Mouse (Mus musculus) cerebellum, adult 2 months (tissue): ENCODE results near the gene Uvrag. TPM values are rescaled to one million over a fixed set of nuclear protein-coding genes. Genes with fewer than 3 reads are reported as not detected.
A peak's percentile ranks its signal among the peaks of the same experiment; 100 is the strongest.

Experiments
- DNase-seq, 2 experiments: peaks; one replicate each; pipeline ENCODE4 v3.0.0; 2021
- H3K27ac ChIP-seq: fragments of 200-500 bp; 2 replicates; pipeline ENCODE4 v1.5.1; 2012; ENCODE audit warnings: low read length, control low read depth, inconsistent platforms; ENCODE audit not compliant: insufficient read depth
- H3K27me3 ChIP-seq: fragments of 200-500 bp; 2 replicates; pipeline ENCODE4 v1.6.1; 2012; ENCODE audit warnings: inconsistent platforms, mild to moderate bottlenecking, low read length, moderate library complexity; ENCODE audit not compliant: control insufficient read depth, insufficient read depth
- H3K4me1 ChIP-seq: fragments of 200-500 bp; 2 replicates; pipeline ENCODE4 v1.6.1; 2011; ENCODE audit warnings: low read length; ENCODE audit not compliant: control insufficient read depth, insufficient read depth
- H3K4me3 ChIP-seq: fragments of 200-500 bp; replicated peaks from 2 replicates; pipeline ENCODE3; 2011; ENCODE audit warnings: mild to moderate bottlenecking, low read depth, low read length, control low read depth; ENCODE audit not compliant: insufficient read depth
- CTCF ChIP-seq: fragments of 200-500 bp; IDR thresholded peaks from 2 replicates; pipeline ENCODE4 v1.5.1; 2011; ENCODE audit warnings: low read depth, mild to moderate bottlenecking, control low read depth, low read length, moderate library complexity, borderline replicate concordance; ENCODE audit not compliant: insufficient read depth
- POLR2A ChIP-seq: fragments of 200-500 bp; IDR thresholded peaks from 2 replicates; pipeline ENCODE4 v1.6.1; 2011; ENCODE audit warnings: low read length, control low read depth, borderline replicate concordance; ENCODE audit not compliant: insufficient read depth
- WGBS: fragments of 180-500 bp; shearing (Covaris S2); methylation state at CpG from one replicate; pipeline ENCODE4 v1.1.7; 2018; 5-methylcytosine and 5-hydroxymethylcytosine counted together
- polyA plus RNA-seq: library from polyadenylated mRNA; depleted of rRNA; stranded (reverse); fragments of >200 nt; gene quantifications from 2 replicates; pipeline ENCODE4 v1.2.3, GENCODE M21; 2012

Uvrag gene
- polyA plus RNA-seq, 1 experiment = 19.2 TPM

DNA sequence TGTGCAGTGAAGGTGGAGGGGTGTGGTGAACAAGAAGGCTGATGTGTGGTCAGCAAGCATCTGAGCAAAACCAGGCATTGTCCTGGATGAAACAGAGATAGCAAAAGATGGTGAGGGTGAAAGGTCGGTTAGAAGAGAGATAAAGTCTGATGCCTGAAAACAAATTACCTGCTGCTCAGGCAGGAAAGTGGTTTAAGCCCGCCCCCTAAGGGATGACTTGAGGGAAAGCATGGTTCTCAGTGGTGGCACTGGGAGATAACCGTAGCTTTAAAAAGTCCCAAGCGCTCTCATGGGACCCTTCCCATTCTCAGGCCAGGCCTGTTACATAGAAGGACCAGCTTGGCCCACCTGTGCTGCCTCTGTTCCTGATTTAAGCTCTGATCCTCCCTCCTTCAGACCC is 119.7 kb downstream of the Uvrag start:
- Histone ChIP-seq H3K4me1 (peaks cover 10% of the 10 kb centered on the region), H3K4me3 (no peak overlapping the region), H3K27me3 (no peaks in the 10 kb centered on the region), H3K27ac (no peak overlapping the region)
- no peak for DNase-seq
- TF ChIP-seq CTCF (peak; percentile 45; the same call in 1 of the 2 replicates), POLR2A (no peak)
- WGBS = 72% methylated on average over 4 of the region's 4 CpGs

GRCm38 (mm10) chr7:99020353-99020752 is 120.6 kb downstream of the Uvrag start:
- WGBS = 35% methylated on average over 4 of the region's 4 CpGs
- peaks cover 6% of the 10 kb centered on the region for H3K4me1 ChIP-seq
- DNase-seq = no peak

GRCm38 (mm10) chr7:99017224-99017844 is 123.6 kb downstream of the Uvrag start:
- no peak for TF ChIP-seq CTCF
- no peak for TF ChIP-seq POLR2A
- WGBS = 62% methylated on average over 2 of the region's 2 CpGs
- H3K27me3 ChIP-seq = no peaks in the 10 kb centered on the region
- H3K27ac ChIP-seq = no peak overlapping the region
- no peak for DNase-seq
- no peak overlapping the region for H3K4me3 ChIP-seq
- peaks cover 3% of the 10 kb centered on the region for H3K4me1 ChIP-seq

More at GRCm38 (mm10) chr7:99020353-99020752, 120.6 kb downstream of the Uvrag start:
- H3K27me3 ChIP-seq = no peaks in the 10 kb centered on the region
- no peak overlapping the region for H3K27ac ChIP-seq
- no peak overlapping the region for H3K4me3 ChIP-seq
- no peak for TF ChIP-seq CTCF
- TF ChIP-seq POLR2A = no peak

GRCm38 (mm10) chr7:99015914-99016313 is 125.0 kb downstream of the Uvrag start:
- H3K27me3 ChIP-seq = no peaks in the 10 kb centered on the region
- TF ChIP-seq POLR2A (no peak), CTCF (no peak)
- 88% methylated on average over 8 of the region's 8 CpGs for WGBS
- H3K4me1 ChIP-seq = peaks cover 3% of the 10 kb centered on the region
- no peak overlapping the region for H3K4me3 ChIP-seq
- DNase-seq = no peak
- H3K27ac ChIP-seq = no peak overlapping the region

DNA sequence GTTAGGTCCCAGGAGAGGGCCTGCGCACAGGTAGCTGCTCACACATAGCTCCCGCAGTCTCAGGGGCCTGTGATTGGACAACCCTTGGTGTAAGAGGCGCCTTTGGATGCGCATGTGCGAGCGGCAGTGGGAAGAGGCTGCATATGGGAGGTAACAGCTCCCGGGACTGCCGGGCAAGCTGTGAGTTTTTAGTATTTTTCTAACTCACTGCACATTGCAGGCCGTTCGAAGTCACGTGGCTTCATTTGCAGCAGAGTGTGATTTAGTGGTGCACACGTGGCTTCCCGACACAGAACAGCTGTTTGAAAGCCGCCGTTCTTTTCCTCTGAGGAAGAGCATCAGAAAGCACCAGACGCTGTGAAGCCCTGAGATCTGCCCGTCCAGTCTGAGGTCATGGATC is 125.5 kb downstream of the Uvrag start:
- WGBS = 38% methylated on average over 17 of the region's 17 CpGs
- TF ChIP-seq CTCF (no peak), POLR2A (peak; percentile 8; the same call in 1 of the 2 replicates)
- Histone ChIP-seq H3K4me3 (peak overlapping the region; percentile 42), H3K27ac (peak overlapping the region; percentile 26), H3K27me3 (no peaks in the 10 kb centered on the region), H3K4me1 (peaks cover 3% of the 10 kb centered on the region)
- peak; percentile 59 to 67 for DNase-seq

- no peak for TF ChIP-seq CTCF
- no peak for TF ChIP-seq POLR2A
- H3K27ac ChIP-seq = no peak overlapping the region
- H3K27me3 ChIP-seq = no peaks in the 10 kb centered on the region
- H3K4me1 ChIP-seq = peaks cover 3% of the 10 kb centered on the region
- no peak for DNase-seq
- H3K4me3 ChIP-seq = no peak overlapping the region
- WGBS = 89% methylated on average over 4 of the region's 4 CpGs
Observed at GRCm38 (mm10) chr7:99014620-99015019, 126.3 kb downstream of the Uvrag start.

DNA sequence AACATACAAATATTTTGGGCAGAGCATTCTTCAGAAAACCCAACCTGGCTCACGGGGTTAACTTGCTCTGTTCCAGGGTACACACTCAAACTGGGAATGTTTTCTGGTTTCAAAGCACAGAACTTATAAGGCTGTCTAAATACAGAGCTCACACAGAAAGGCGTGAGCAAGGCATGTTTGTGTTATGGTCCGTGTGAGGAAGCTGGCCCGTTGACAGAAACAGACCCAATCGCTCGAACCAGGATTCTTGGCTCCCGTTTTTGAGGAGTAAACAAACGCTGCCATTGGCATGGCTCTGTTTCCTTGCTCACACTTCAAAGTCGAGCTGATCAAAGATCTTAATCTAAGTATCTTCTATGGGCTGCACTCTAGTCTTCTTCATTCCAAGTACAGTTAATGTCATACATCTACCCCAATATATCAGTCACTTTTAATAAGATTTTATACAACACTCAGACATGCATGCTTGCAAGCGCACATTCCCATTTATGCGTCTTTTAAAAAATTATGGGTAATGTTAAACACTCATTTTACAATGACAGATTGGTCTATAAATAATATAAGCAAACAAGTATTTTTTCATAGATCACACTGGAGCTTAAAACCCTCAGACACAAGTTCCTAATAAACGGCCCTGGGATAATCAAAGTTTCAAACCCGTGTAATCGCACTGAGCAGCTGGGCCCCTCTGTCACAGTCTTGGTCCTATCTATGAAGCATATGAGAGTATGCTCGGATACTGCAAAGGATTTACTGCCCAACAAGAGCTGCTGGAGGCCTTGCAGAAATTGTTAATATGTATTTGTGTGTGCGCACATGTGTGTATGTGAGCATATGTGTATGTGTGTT is 133.2 kb downstream of the Uvrag start:
- 56% methylated on average over 16 of the region's 16 CpGs for WGBS
- no peak for DNase-seq

More for the DNA sequence above, 133.2 kb downstream of the Uvrag start:
- Histone ChIP-seq H3K4me1 (peaks cover 2% of the 10 kb centered on the region; the same call in 1 of the 2 replicates), H3K27me3 (no peaks in the 10 kb centered on the region), H3K27ac (no peak overlapping the region), H3K4me3 (no peak overlapping the region)
- TF ChIP-seq CTCF (no peak), POLR2A (no peak)
